Mouse (Mus musculus) testis, adult 2 months (tissue): ENCODE data around the gene Cpm.

Source experiments
- CTCF ChIP-seq: fragments of 200-500 bp; IDR thresholded peaks from 2 replicates; pipeline ENCODE4 v1.5.1; 2012; ENCODE audit warnings: low read depth, mild to moderate bottlenecking, inconsistent platforms, low read length, moderate library complexity; ENCODE audit not compliant: control insufficient read depth, insufficient read depth, insufficient replicate concordance
- POLR2A ChIP-seq: fragments of 200-500 bp; IDR thresholded peaks from 2 replicates; pipeline ENCODE4 v1.6.1; 2012; ENCODE audit warnings: low read depth, mild to moderate bottlenecking, inconsistent platforms, low read length, moderate library complexity; ENCODE audit not compliant: control insufficient read depth

DNA sequence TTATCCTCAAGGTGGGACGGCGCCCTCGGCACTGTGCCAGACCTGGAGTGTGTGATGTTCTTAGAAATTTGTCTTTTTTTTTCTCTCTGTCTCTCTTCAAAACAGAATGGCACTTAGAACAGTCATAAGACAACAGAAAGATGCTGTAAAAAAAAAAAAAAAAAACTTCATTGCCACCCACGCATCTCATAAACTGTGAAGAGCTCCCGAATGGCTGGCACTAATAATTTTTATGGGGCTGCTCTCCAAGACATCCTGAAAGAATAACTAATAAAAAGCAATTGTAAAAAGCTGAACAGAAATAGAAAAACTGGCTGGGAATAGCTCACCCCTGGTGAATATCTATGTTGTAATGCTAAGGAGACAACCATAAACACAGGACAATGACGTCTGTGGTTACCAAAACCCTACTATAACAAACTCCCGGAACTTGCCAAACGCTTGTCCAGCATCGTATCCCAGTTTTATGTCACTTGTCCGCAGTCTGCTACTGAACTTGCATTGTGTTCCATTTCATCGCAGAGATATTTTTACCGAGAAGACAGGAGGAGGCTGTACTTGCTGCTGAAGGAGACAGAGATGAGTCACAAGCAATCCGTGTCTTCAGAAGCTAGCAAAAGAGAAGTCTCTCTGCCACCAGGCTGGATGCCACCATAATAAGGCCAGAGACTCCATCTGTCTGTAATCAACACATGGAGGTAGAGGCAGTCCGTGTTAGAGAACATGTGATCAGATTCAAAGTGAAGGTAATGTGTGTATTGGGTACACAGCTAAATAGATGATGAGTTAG, 25.3 kb upstream of the Cpm start:
- TF ChIP-seq CTCF (no peak), POLR2A (no peak)
